Mouse (Mus musculus) adrenal gland (tissue): ENCODE data around the gene Gm20806.
"Not testable (repeated sequence)": the region's sequence is repeated elsewhere in the genome, so short reads cannot be mapped to it uniquely, and the experiment has no call there.

Source experiments
- intact Hi-C: fragments of 180-260 bp; cut with DNase I; formaldehyde crosslinking; loops from one replicate; pipeline ENCODE4 v1.15.1; 2025
- long read RNA-seq, 2 experiments: library from polyadenylated mRNA; unstranded; transcript quantifications; one replicate each; pipeline ENCODE4 v2.0.0; 2020; ENCODE audit warnings: borderline replicate concordance in 1 of 2; ENCODE audit not compliant: insufficient replicate concordance in 1 of 2

The Gm20806 gene
- long read RNA-seq, experiment 1 = 0 reads
- long read RNA-seq, experiment 2 = 0 reads

DNA sequence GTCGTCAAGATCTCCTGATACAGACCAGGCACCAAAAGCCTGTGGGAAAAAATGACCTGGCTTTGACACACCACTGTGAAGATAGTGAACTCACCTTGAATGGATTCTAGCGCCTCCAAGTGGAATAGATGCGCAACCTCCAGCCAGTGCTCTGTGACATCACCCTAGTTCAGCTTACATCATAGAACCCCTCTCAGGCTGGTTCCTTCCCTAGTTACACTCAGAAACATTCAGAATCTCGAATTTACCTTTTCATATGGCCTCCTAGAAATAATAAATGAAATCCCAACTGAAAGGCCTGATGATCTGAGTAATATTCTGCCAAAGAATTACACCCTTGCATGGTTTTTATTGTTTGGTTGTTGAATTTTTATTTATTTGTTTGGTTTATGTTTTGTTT lies at the start of gene Gm20806:
Gene Gm20806 (minus strand): TSS at position 101 of the 400 bp plus-strand sequence.
- intact Hi-C loops = not testable (repeated sequence)
